Mouse (Mus musculus) liver, embryonic 12.5 days (tissue): ENCODE results near the gene Serhl. TPM values are rescaled to one million over a fixed set of nuclear protein-coding genes. Genes with fewer than 3 reads are reported as not detected.

ENCODE experiments used
- ATAC-seq: fragments of 200-750 bp; cut with Nextera tagmentation; 2 replicates; pipeline ENCODE4 v1.8.0; 2017; ENCODE audit warnings: moderate number of reproducible peaks, mild to moderate bottlenecking, moderate library complexity
- H3K27ac ChIP-seq: fragments of 300-500 bp; sonication (generic); 2 replicates; pipeline ENCODE4 v1.5.1; 2016; ENCODE audit warnings: mild to moderate bottlenecking
- H3K27me3 ChIP-seq: fragments of 300-500 bp; sonication (generic); replicated peaks from 2 replicates; pipeline ENCODE4 v1.6.1; 2016; ENCODE audit warnings: mild to moderate bottlenecking, moderate library complexity
- H3K36me3 ChIP-seq: fragments of 300-500 bp; sonication (generic); 2 replicates; pipeline ENCODE4 v1.6.1; 2016; ENCODE audit warnings: mild to moderate bottlenecking, moderate library complexity
- H3K4me1 ChIP-seq: fragments of 300-500 bp; sonication (generic); 2 replicates; pipeline ENCODE4 v1.6.1; 2016
- H3K4me2 ChIP-seq: fragments of 300-500 bp; sonication (generic); 2 replicates; pipeline ENCODE4 v1.6.1; 2016; ENCODE audit warnings: mild to moderate bottlenecking, moderate library complexity
- H3K4me3 ChIP-seq: fragments of 300-500 bp; sonication (generic); 2 replicates; pipeline ENCODE4 v1.5.1; 2016; ENCODE audit warnings: mild to moderate bottlenecking, moderate library complexity
- H3K9ac ChIP-seq: fragments of 300-500 bp; sonication (generic); 2 replicates; pipeline ENCODE4 v1.6.1; 2016; ENCODE audit warnings: mild to moderate bottlenecking, moderate library complexity
- H3K9me3 ChIP-seq: fragments of 300-500 bp; sonication (generic); replicated peaks from 2 replicates; pipeline ENCODE4 v1.6.1; 2016; ENCODE audit warnings: mild to moderate bottlenecking, moderate library complexity
- WGBS: fragments of 180-500 bp; shearing (Covaris S2); methylation state at CpG from one replicate; pipeline ENCODE4 v1.1.7; 2016; ENCODE audit not compliant: insufficient replicate concordance; 5-methylcytosine and 5-hydroxymethylcytosine counted together
- polyA plus RNA-seq: library from polyadenylated mRNA; unstranded; fragments of >200 nt; fragmentation: Nextera tagmentation; extraction: Ambion mirVana; gene quantifications from 2 replicates; pipeline ENCODE4 v1.2.1, GENCODE M21; 2016

Serhl gene
- polyA plus RNA-seq, 1 experiment from 2014 or later, result 28.0 TPM

- Histone ChIP-seq H3K9me3 (no peaks in the 10 kb centered on the region), H3K9ac (no peak overlapping the region), H3K4me2 (no peak overlapping the region), H3K36me3 (no peaks in the 10 kb centered on the region), H3K27ac (no peak overlapping the region), H3K27me3 (peaks cover 59% of the 10 kb centered on the region), H3K4me1 (peaks cover 36% of the 10 kb centered on the region), H3K4me3 (no peak overlapping the region)
- 26% methylated on average over 7 of the region's 7 CpGs for WGBS
- ATAC-seq, result no peak
These were observed 3.4 kb upstream of the Serhl start for GRCm38 (mm10) chr15:83085901-83086300.

- peaks cover 58% of the 10 kb centered on the region for H3K27me3 ChIP-seq
- ATAC-seq, result no peak
- no peak overlapping the region for H3K4me2 ChIP-seq
- WGBS, result 44% methylated on average over 13 of the region's 13 CpGs
- H3K4me3 ChIP-seq, result no peak overlapping the region
- H3K36me3 ChIP-seq, result no peaks in the 10 kb centered on the region
- H3K27ac ChIP-seq, result no peak overlapping the region
- H3K4me1 ChIP-seq, result peaks cover 36% of the 10 kb centered on the region
- H3K9me3 ChIP-seq, result no peaks in the 10 kb centered on the region
- no peak overlapping the region for H3K9ac ChIP-seq
These were observed 2.5 kb upstream of the Serhl start for GRCm38 (mm10) chr15:83086636-83087328.

GRCm38 (mm10) chr15:83088495-83089428 lies 544 bp upstream of the Serhl start:
- Histone ChIP-seq H3K4me1 (peaks cover 36% of the 10 kb centered on the region), H3K4me2 (peak overlapping the region; percentile 52), H3K9ac (peak overlapping the region; percentile 10; the same call in 1 of the 2 replicates), H3K9me3 (no peaks in the 10 kb centered on the region), H3K27me3 (peaks cover 46% of the 10 kb centered on the region), H3K36me3 (no peaks in the 10 kb centered on the region), H3K27ac (no peak overlapping the region), H3K4me3 (peak overlapping the region; percentile 9; the same call in 1 of the 2 replicates)
- WGBS, result 9% methylated on average over 27 of the region's 27 CpGs
- no peak for ATAC-seq

GRCm38 (mm10) chr15:83090874-83091273 lies 1.6 kb downstream of the Serhl start:
- H3K9ac ChIP-seq, result no peak overlapping the region
- no peak overlapping the region for H3K27ac ChIP-seq
- peaks cover 36% of the 10 kb centered on the region for H3K4me1 ChIP-seq
- H3K4me3 ChIP-seq, result no peak overlapping the region
- ATAC-seq, result no peak
- H3K4me2 ChIP-seq, result no peak overlapping the region
- WGBS, result 34% methylated on average over 3 of the region's 3 CpGs
- peaks cover 37% of the 10 kb centered on the region for H3K27me3 ChIP-seq
- H3K36me3 ChIP-seq, result no peaks in the 10 kb centered on the region
- H3K9me3 ChIP-seq, result no peaks in the 10 kb centered on the region

- no peak for ATAC-seq
- H3K4me1 ChIP-seq, result peaks cover 7% of the 10 kb centered on the region
- no peaks in the 10 kb centered on the region for H3K9me3 ChIP-seq
- no peak overlapping the region for H3K4me3 ChIP-seq
- H3K9ac ChIP-seq, result no peak overlapping the region
- no peaks in the 10 kb centered on the region for H3K36me3 ChIP-seq
- H3K4me2 ChIP-seq, result no peak overlapping the region
- H3K27me3 ChIP-seq, result peaks cover 42% of the 10 kb centered on the region
- no peak overlapping the region for H3K27ac ChIP-seq
- WGBS, result 60% methylated on average over 2 of the region's 2 CpGs
These were observed 4.4 kb downstream of the Serhl start for GRCm38 (mm10) chr15:83093687-83094086.

- Histone ChIP-seq H3K27ac (no peak overlapping the region), H3K4me1 (peaks cover 17% of the 10 kb centered on the region)
These were observed 6.6 kb downstream of the Serhl start for GRCm38 (mm10) chr15:83095950-83096349.

GRCm38 (mm10) chr15:83099533-83100331 lies 10.4 kb downstream of the Serhl start:
- H3K4me3 ChIP-seq, result peak overlapping the region; percentile 68
- H3K9me3 ChIP-seq, result no peaks in the 10 kb centered on the region
- no peaks in the 10 kb centered on the region for H3K36me3 ChIP-seq
- peak; percentile 91 for ATAC-seq
- H3K4me2 ChIP-seq, result peak overlapping the region; percentile 94
- peaks cover 20% of the 10 kb centered on the region for H3K27me3 ChIP-seq
- WGBS, result 5% methylated on average over 31 of the region's 31 CpGs
- peak overlapping the region; percentile 81 for H3K9ac ChIP-seq
- peak overlapping the region; percentile 65; the same call in 1 of the 2 replicates for H3K27ac ChIP-seq
- H3K4me1 ChIP-seq, result peaks cover 19% of the 10 kb centered on the region

More at GRCm38 (mm10) chr15:83095950-83096349, 6.6 kb downstream of the Serhl start:
- no peak overlapping the region for H3K4me2 ChIP-seq
- no peaks in the 10 kb centered on the region for H3K36me3 ChIP-seq
- no peaks in the 10 kb centered on the region for H3K9me3 ChIP-seq
- peaks cover 28% of the 10 kb centered on the region for H3K27me3 ChIP-seq
- no peak overlapping the region for H3K9ac ChIP-seq
- no peak overlapping the region for H3K4me3 ChIP-seq
- ATAC-seq, result no peak
- 25% methylated on average over 2 of the region's 2 CpGs for WGBS

- Histone ChIP-seq H3K36me3 (peaks cover 2% of the 10 kb centered on the region; the same call in 1 of the 2 replicates), H3K27me3 (peaks cover 20% of the 10 kb centered on the region), H3K27ac (peak overlapping the region; percentile 65; the same call in 1 of the 2 replicates), H3K4me1 (peaks cover 19% of the 10 kb centered on the region), H3K4me2 (peak overlapping the region; percentile 94), H3K9me3 (no peaks in the 10 kb centered on the region), H3K9ac (peak overlapping the region; percentile 81), H3K4me3 (peak overlapping the region; percentile 68)
- ATAC-seq, result no peak
- under 1% methylated on average over 8 of the region's 8 CpGs for WGBS
These were observed 11.0 kb downstream of the Serhl start for GRCm38 (mm10) chr15:83100332-83100662.

- Histone ChIP-seq H3K4me2 (no peak overlapping the region), H3K9ac (no peak overlapping the region), H3K4me3 (no peak overlapping the region), H3K4me1 (peaks cover 19% of the 10 kb centered on the region), H3K36me3 (peaks cover 6% of the 10 kb centered on the region; the same call in 1 of the 2 replicates), H3K27me3 (peaks cover 13% of the 10 kb centered on the region), H3K27ac (no peak overlapping the region), H3K9me3 (no peaks in the 10 kb centered on the region)
- WGBS, result 57% methylated on average over 1 of the region's 1 CpGs
- ATAC-seq, result no peak
These were observed 13.8 kb downstream of the Serhl start for GRCm38 (mm10) chr15:83103111-83103510.

GRCm38 (mm10) chr15:83106426-83106825 lies 17.1 kb downstream of the Serhl start:
- H3K27me3 ChIP-seq, result no peaks in the 10 kb centered on the region
- no peaks in the 10 kb centered on the region for H3K9me3 ChIP-seq
- peaks cover 6% of the 10 kb centered on the region for H3K36me3 ChIP-seq
- H3K9ac ChIP-seq, result no peak overlapping the region
- no peaks in the 10 kb centered on the region for H3K4me1 ChIP-seq
- no peak overlapping the region for H3K4me3 ChIP-seq
- no peak overlapping the region for H3K27ac ChIP-seq
- no peak overlapping the region for H3K4me2 ChIP-seq
- 69% methylated on average over 6 of the region's 6 CpGs for WGBS
- ATAC-seq, result no peak

- Histone ChIP-seq H3K27ac (no peak overlapping the region), H3K27me3 (no peaks in the 10 kb centered on the region), H3K9ac (no peak overlapping the region), H3K4me3 (no peak overlapping the region), H3K4me2 (no peak overlapping the region), H3K4me1 (peaks cover 3% of the 10 kb centered on the region), H3K36me3 (peaks cover 6% of the 10 kb centered on the region), H3K9me3 (no peaks in the 10 kb centered on the region)
- 76% methylated on average over 6 of the region's 6 CpGs for WGBS
- no peak for ATAC-seq
These were observed 18.5 kb downstream of the Serhl start for GRCm38 (mm10) chr15:83107814-83108213.
